Mouse (Mus musculus) CH12.LX (cell line): ENCODE data around the gene Map4k5. TPM values are rescaled to one million over a fixed set of nuclear protein-coding genes. Genes with fewer than 3 reads are reported as not detected.

Experiments used
- DNase-seq: peaks from one replicate; pipeline ENCODE4 v3.0.0-alpha.2; 2013; ENCODE audit errors: extremely low read depth
- H3K27ac ChIP-seq: 2 replicates; pipeline ENCODE4 v1.5.1; 2012; ENCODE audit warnings: low read depth, mild to moderate bottlenecking, control low read depth, moderate library complexity; ENCODE audit not compliant: insufficient read depth
- H3K27me3 ChIP-seq: replicated peaks from 2 replicates; pipeline ENCODE3; 2012; ENCODE audit warnings: inconsistent platforms
- H3K36me3 ChIP-seq, 2 experiments: replicated peaks in 1 of 2; 2 replicates each; pipeline versions ENCODE3 to v1.6.1; 2012; ENCODE audit warnings: inconsistent platforms in 1 of 2, low read length in 1 of 2, mild to moderate bottlenecking in 1 of 2, mixed read lengths in 1 of 2, moderate library complexity in 1 of 2; ENCODE audit not compliant: control insufficient read depth in 1 of 2, insufficient read depth in 1 of 2
- H3K4me1 ChIP-seq, 2 experiments: 2 replicates each; pipeline ENCODE4 v1.6.1; 2012; ENCODE audit warnings: inconsistent platforms in 1 of 2, moderate library complexity in 1 of 2; ENCODE audit not compliant: insufficient read depth in 2 of 2, control insufficient read depth in 1 of 2
- H3K4me2 ChIP-seq: 2 replicates; pipeline ENCODE4 v1.6.1; 2012; ENCODE audit warnings: low read depth, mild to moderate bottlenecking, control low read depth; ENCODE audit not compliant: poor library complexity, insufficient read depth, severe bottlenecking
- H3K4me3 ChIP-seq, 3 experiments: fragments of 150-350 bp in 1 of 3; sonication (generic) in 1 of 3; replicated peaks in 1 of 3; 2 replicates each; pipeline versions ENCODE3 to v1.5.1; 2011 to 2012; ENCODE audit warnings: low read depth in 2 of 3, low read length in 2 of 3, mild to moderate bottlenecking in 2 of 3, moderate library complexity in 2 of 3, control low read depth in 1 of 3, improper control_type of control experiment in 1 of 3, inconsistent platforms in 1 of 3, mixed read lengths in 1 of 3; ENCODE audit not compliant: poor library complexity in 1 of 3
- H3K79me2 ChIP-seq: replicated peaks from 2 replicates; pipeline ENCODE4 v1.6.1; 2012; ENCODE audit warnings: mild to moderate bottlenecking, moderate library complexity; ENCODE audit not compliant: control insufficient read depth, poor library complexity, insufficient read depth, severe bottlenecking; ENCODE audit errors: extremely low read depth
- H3K9ac ChIP-seq: 2 replicates; pipeline ENCODE4 v1.6.1; 2012; ENCODE audit warnings: low read depth, mild to moderate bottlenecking, control low read depth, moderate library complexity; ENCODE audit not compliant: insufficient read depth
- H3K9me3 ChIP-seq: replicated peaks from 2 replicates; pipeline ENCODE3; 2012; ENCODE audit warnings: low read length, inconsistent platforms, mixed read lengths
- BHLHE40 ChIP-seq: IDR thresholded peaks from 2 replicates; pipeline ENCODE4 v1.6.1; 2011; ENCODE audit warnings: mild to moderate bottlenecking, low read depth, low read length, improper control_type of control experiment
- CHD2 ChIP-seq: IDR thresholded peaks from 2 replicates; pipeline ENCODE4 v1.6.1; 2011; ENCODE audit warnings: low read length, improper control_type of control experiment
- CTCF ChIP-seq, 2 experiments: IDR thresholded peaks in 1 of 2; conservative IDR thresholded peaks in 1 of 2; 2 replicates each; pipeline ENCODE4 v1.5.1; 2011 to 2012; ENCODE audit warnings: low read depth in 2 of 2, low read length in 2 of 2, improper control_type of control experiment in 1 of 2, inconsistent platforms in 1 of 2, mild to moderate bottlenecking in 1 of 2, moderate library complexity in 1 of 2
- ELF1 ChIP-seq: IDR thresholded peaks from 2 replicates; pipeline ENCODE4 v1.6.1; 2014; ENCODE audit warnings: low read depth, mild to moderate bottlenecking, inconsistent platforms, low read length, improper control_type of control experiment
- MAFK ChIP-seq: IDR thresholded peaks from 2 replicates; pipeline ENCODE4 v1.6.1; 2011; ENCODE audit warnings: low read length, improper control_type of control experiment; ENCODE audit not compliant: insufficient replicate concordance
- MAX ChIP-seq: IDR thresholded peaks from 2 replicates; pipeline ENCODE4 v1.6.1; 2011; ENCODE audit warnings: low read length, improper control_type of control experiment
- MEF2A ChIP-seq: IDR thresholded peaks from 2 replicates; pipeline ENCODE4 v1.6.1; 2014; ENCODE audit warnings: low read depth, mild to moderate bottlenecking, inconsistent platforms, low read length, improper control_type of control experiment, borderline replicate concordance
- MYC ChIP-seq: IDR thresholded peaks from 2 replicates; pipeline ENCODE4 v1.6.1; 2011; ENCODE audit warnings: low read depth, mild to moderate bottlenecking, improper control_type of control experiment, low read length
- NELFE ChIP-seq: IDR thresholded peaks from 2 replicates; pipeline ENCODE4 v1.6.1; 2011; ENCODE audit warnings: low read depth, low read length, improper control_type of control experiment
- NRF1 ChIP-seq: IDR thresholded peaks from 2 replicates; pipeline ENCODE4 v1.6.1; 2014; ENCODE audit warnings: low read depth, mild to moderate bottlenecking, inconsistent platforms, low read length, improper control_type of control experiment, moderate library complexity
- RAD21 ChIP-seq: IDR thresholded peaks from 2 replicates; pipeline ENCODE4 v1.6.1; 2011; ENCODE audit warnings: low read depth, mild to moderate bottlenecking, low read length, improper control_type of control experiment, moderate library complexity
- RCOR1 ChIP-seq: conservative IDR thresholded peaks from 2 replicates; pipeline ENCODE4 v1.6.1; 2012; ENCODE audit warnings: low read depth, mild to moderate bottlenecking, inconsistent platforms, low read length, improper control_type of control experiment
- SMC3 ChIP-seq: IDR thresholded peaks from 2 replicates; pipeline ENCODE4 v1.6.1; 2011; ENCODE audit warnings: low read depth, low read length, improper control_type of control experiment
- TCF12 ChIP-seq: IDR thresholded peaks from 2 replicates; pipeline ENCODE4 v1.6.1; 2014; ENCODE audit warnings: low read depth, mild to moderate bottlenecking, inconsistent platforms, low read length, improper control_type of control experiment
- USF2 ChIP-seq: conservative IDR thresholded peaks from 2 replicates; pipeline ENCODE4 v1.6.1; 2011; ENCODE audit warnings: low read depth, low read length, improper control_type of control experiment
- ZC3H11A ChIP-seq: IDR thresholded peaks from 2 replicates; pipeline ENCODE4 v1.6.1; 2012; ENCODE audit warnings: low read depth, mild to moderate bottlenecking, inconsistent platforms, low read length, improper control_type of control experiment
- dilution Hi-C: fragments of 300-500 bp; cut with MboI; formaldehyde crosslinking; loops from 2 replicates; pipeline ENCODE4 v1.14.3; 2020; ENCODE audit warnings: low sequenced_read_pairs; ENCODE audit not compliant: extremely low pct_unique_long_range_greater_than_20kb, extremely low pct_ligation_motif_present
- in situ Hi-C: fragments of 300-500 bp; cut with MboI; formaldehyde crosslinking; loops from 3 replicates; pipeline ENCODE4 v1.14.3; 2019; ENCODE audit warnings: low sequenced_read_pairs, low pct_ligation_motif_present, low pct_unique_long_range_greater_than_20kb, mixed read lengths
- polyA plus RNA-seq: library from polyadenylated mRNA; unstranded; fragments of >175 nt; gene quantifications from 2 replicates; pipeline ENCODE4 v1.2.1, GENCODE M21; 2012; ENCODE audit warnings: low read depth; ENCODE audit not compliant: insufficient read length
- total RNA-seq, 2 experiments: library from RNA; depleted of rRNA; stranded (reverse); fragments of 300-350 nt in 1 of 2; fragments of >200 nt in 1 of 2; gene quantifications; 2 replicates each; pipeline ENCODE4 v1.2.3; 2012 to 2014

Gene Map4k5
- total and polyA plus RNA-seq, 3 experiments: 7.8 to 13.5 (median 12.5) TPM

DNA sequence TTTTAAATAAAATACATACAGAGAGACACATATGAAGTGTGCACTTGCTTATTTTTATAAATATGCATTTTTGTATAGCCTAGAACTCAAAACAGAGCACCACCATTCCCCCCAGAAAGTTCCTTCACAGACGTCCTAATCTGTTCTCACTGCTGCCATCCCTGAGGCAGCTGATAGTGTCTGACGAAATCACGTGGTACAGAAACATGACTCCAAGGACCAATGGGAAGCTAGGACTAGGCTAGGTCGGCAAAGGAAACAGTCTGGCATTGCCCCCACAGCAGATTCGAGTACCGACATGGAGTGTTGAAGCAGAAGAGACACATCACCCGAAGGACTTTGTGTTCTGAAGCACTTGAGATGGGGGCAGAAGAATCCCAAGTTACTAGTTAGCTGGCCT is 33.7 kb upstream of the Map4k5 start:
- Histone ChIP-seq H3K79me2 (no peaks in the 10 kb centered on the region), H3K27ac (no peak overlapping the region)
- DNase-seq: no peak
- TF ChIP-seq RCOR1: no peak
- TF ChIP-seq, all 38 proteins: peak for 0
- no peak overlapping the region for H3K4me3 ChIP-seq
- no peaks in the 10 kb centered on the region for H3K27me3 ChIP-seq
- in situ Hi-C loops (no loop called here), dilution Hi-C loops (no loop called here)
- no peak overlapping the region for H3K4me2 ChIP-seq
- H3K9ac ChIP-seq: no peak overlapping the region
- no peaks in the 10 kb centered on the region; a peak in 1 of 4 replicates for H3K4me1 ChIP-seq
- no peaks in the 10 kb centered on the region for H3K9me3 ChIP-seq
- peaks cover 0 to 4% of the 10 kb centered on the region in 2 experiments for H3K36me3 ChIP-seq

DNA sequence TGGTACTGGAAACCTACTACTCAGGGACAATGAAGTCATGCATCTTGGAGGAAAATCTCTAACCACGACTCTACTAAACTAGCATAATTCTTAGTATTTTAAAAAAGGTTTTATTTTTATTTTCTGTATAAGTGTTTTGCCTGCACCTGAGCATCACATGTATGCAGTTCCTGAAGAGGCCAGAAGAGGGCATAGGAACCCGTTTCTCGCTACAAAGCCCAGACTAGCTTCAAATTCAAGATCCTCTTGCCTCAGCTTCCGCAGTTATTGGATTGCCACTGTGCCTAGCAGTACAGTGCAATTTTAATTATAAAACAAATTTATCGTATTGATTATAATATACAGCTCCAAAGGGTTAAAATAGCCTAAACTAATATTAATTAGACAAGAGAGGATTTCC is 31.0 kb upstream of the Map4k5 start:
- Histone ChIP-seq H3K4me2 (no peak overlapping the region), H3K27ac (no peak overlapping the region), H3K4me1 (no peaks in the 10 kb centered on the region; a peak in 1 of 4 replicates), H3K27me3 (no peaks in the 10 kb centered on the region), H3K9me3 (no peaks in the 10 kb centered on the region), H3K9ac (no peak overlapping the region), H3K36me3 (peaks cover 0 to 4% of the 10 kb centered on the region in 2 experiments), H3K4me3 (no peak overlapping the region), H3K79me2 (no peaks in the 10 kb centered on the region)
- in situ Hi-C loops (no loop called here), dilution Hi-C loops (no loop called here)
- peak; percentile 61 for DNase-seq
- TF ChIP-seq TCF12: no peak
- no peak for TF ChIP-seq MYC
- no peak for TF ChIP-seq NRF1
- 0 out of 2 replicates have a peak, but pooled peaks have one; percentile 13 for TF ChIP-seq MAFK
- peak; percentile 74 for TF ChIP-seq SMC3
- TF ChIP-seq ZC3H11A: peak; percentile 38
- no peak for TF ChIP-seq ELF1
- TF ChIP-seq CTCF (conservative IDR thresholded peaks at IDR 0.05 in 1 of 2, IDR thresholded peaks at IDR 0.05 in 1 of 2; ENCODE audit: low read depth in 2 of 2, low read length in 2 of 2): peak; percentile 73 to 80
- TF ChIP-seq RAD21: peak; percentile 68
- TF ChIP-seq BHLHE40: peak; percentile 41; the same call in 1 of the 2 replicates

DNA sequence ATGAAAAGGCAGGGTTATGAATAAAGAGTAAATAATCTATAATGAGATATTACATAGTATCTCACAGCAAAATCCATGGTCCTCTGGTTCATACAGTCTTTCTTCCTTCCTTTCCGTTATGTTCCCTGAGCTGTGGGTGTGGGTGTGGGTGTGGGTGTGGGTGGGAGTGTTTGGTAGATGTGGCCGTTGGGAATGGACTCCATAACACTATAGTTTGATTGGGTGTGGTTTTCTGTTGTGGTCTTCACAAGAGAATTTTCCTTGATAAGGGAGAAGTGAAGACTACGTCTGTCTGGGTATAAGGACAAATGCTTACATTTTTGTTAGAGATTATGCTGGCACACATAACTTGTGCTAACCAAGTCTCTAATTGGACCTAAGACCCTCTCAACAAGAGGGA is 30.6 kb upstream of the Map4k5 start:
- dilution Hi-C loops: no loop called here
- no peak overlapping the region for H3K4me2 ChIP-seq

More for the DNA sequence above, 30.6 kb upstream of the Map4k5 start:
- no peak for DNase-seq
- H3K9ac ChIP-seq: no peak overlapping the region
- no peaks in the 10 kb centered on the region for H3K27me3 ChIP-seq
- no peak for TF ChIP-seq NRF1
- TF ChIP-seq USF2: no peak
- no peak for TF ChIP-seq MEF2A
- TF ChIP-seq MAX: no peak
- TF ChIP-seq NELFE: no peak
- TF ChIP-seq MYC: no peak
- TF ChIP-seq CTCF (conservative IDR thresholded peaks at IDR 0.05 in 1 of 2, IDR thresholded peaks at IDR 0.05 in 1 of 2; ENCODE audit: low read depth in 2 of 2, low read length in 2 of 2): no peak
- no peak for TF ChIP-seq CHD2
- TF ChIP-seq ELF1: no peak
- H3K4me3 ChIP-seq: no peak overlapping the region
- no peaks in the 10 kb centered on the region; a peak in 1 of 4 replicates for H3K4me1 ChIP-seq
- peaks cover 0 to 4% of the 10 kb centered on the region in 2 experiments for H3K36me3 ChIP-seq
- in situ Hi-C loops: no loop called here
- H3K79me2 ChIP-seq: no peaks in the 10 kb centered on the region
- no peak overlapping the region for H3K27ac ChIP-seq
- H3K9me3 ChIP-seq: no peaks in the 10 kb centered on the region
